Mouse (Mus musculus) hindbrain, postnatal 0 days (tissue): ENCODE results near the gene Cep78. TPM values are rescaled to one million over a fixed set of nuclear protein-coding genes. Genes with fewer than 3 reads are reported as not detected.

Source experiments
- ATAC-seq: fragments of 200-750 bp; cut with Nextera tagmentation; 2 replicates; pipeline ENCODE4 v1.8.0; 2017; ENCODE audit warnings: mild to moderate bottlenecking, moderate TSS enrichment, moderate library complexity
- DNase-seq: peaks from one replicate; pipeline ENCODE4 v3.0.0-alpha.2; 2015; ENCODE audit warnings: low spot score
- H3K27ac ChIP-seq: fragments of 300-500 bp; sonication (generic); 2 replicates; pipeline ENCODE4 v1.5.1; 2014; ENCODE audit warnings: mild to moderate bottlenecking
- H3K27me3 ChIP-seq: fragments of 300-500 bp; sonication (generic); 2 replicates; pipeline ENCODE4 v1.6.1; 2014; ENCODE audit warnings: low read length, mixed read lengths; ENCODE audit not compliant: insufficient read depth
- H3K36me3 ChIP-seq: fragments of 300-500 bp; sonication (generic); 2 replicates; pipeline ENCODE4 v1.6.1; 2014; ENCODE audit warnings: low read length, mixed read lengths; ENCODE audit not compliant: insufficient read depth
- H3K4me1 ChIP-seq: fragments of 300-500 bp; sonication (generic); 2 replicates; pipeline ENCODE4 v1.6.1; 2014; ENCODE audit warnings: antibody characterized with exemption, low read length, mixed read lengths; ENCODE audit not compliant: insufficient read depth
- H3K4me2 ChIP-seq: fragments of 300-500 bp; sonication (generic); 2 replicates; pipeline ENCODE4 v1.6.1; 2014; ENCODE audit warnings: low read depth, mild to moderate bottlenecking, low read length, moderate library complexity, mixed read lengths
- H3K4me3 ChIP-seq: fragments of 300-500 bp; sonication (generic); 2 replicates; pipeline ENCODE4 v1.5.1; 2014; ENCODE audit warnings: low read length
- H3K9ac ChIP-seq: fragments of 300-500 bp; sonication (generic); replicated peaks from 2 replicates; pipeline ENCODE4 v1.6.1; 2014; ENCODE audit warnings: mild to moderate bottlenecking, low read length, moderate library complexity, mixed read lengths
- H3K9me3 ChIP-seq: fragments of 300-500 bp; sonication (generic); 2 replicates; pipeline ENCODE4 v1.6.1; 2016; ENCODE audit warnings: low read length, mixed read lengths
- CTCF ChIP-seq: IDR thresholded peaks from 2 replicates; pipeline ENCODE4 v1.5.1; 2016; ENCODE audit warnings: antibody characterized with exemption, control low read depth, low read depth
- WGBS: fragments of 180-500 bp; shearing (Covaris S2); extraction: QIAGEN DNeasy Blood & Tissue Kit; methylation state at CpG from one replicate; pipeline ENCODE4 v1.1.7; 2014; 5-methylcytosine and 5-hydroxymethylcytosine counted together
- polyA plus RNA-seq: library from polyadenylated mRNA; unstranded; fragments of >200 nt; fragmentation: Nextera tagmentation; extraction: Ambion mirVana; gene quantifications from 2 replicates; pipeline ENCODE4 v1.2.1, GENCODE M21; 2015
- total RNA-seq: library from RNA; depleted of rRNA; stranded (reverse); fragments of >200 nt; gene quantifications from 2 replicates; pipeline ENCODE4 v1.2.3, GENCODE M21; 2014

Cep78 gene
- total and polyA plus RNA-seq, 2 experiments from 2014 or later: 20.9 to 28.0 TPM

- WGBS: 62% methylated on average over 10 of the region's 10 CpGs
- no peaks in the 10 kb centered on the region for H3K4me1 ChIP-seq
- no peak overlapping the region for H3K9ac ChIP-seq
- no peaks in the 10 kb centered on the region for H3K9me3 ChIP-seq
- H3K36me3 ChIP-seq: no peaks in the 10 kb centered on the region
- no peaks in the 10 kb centered on the region for H3K27me3 ChIP-seq
- H3K27ac ChIP-seq: no peak overlapping the region
- ATAC-seq: no peak; the same call in 1 of the 2 replicates
- peak; percentile 15 for DNase-seq
- no peak for TF ChIP-seq CTCF
- H3K4me3 ChIP-seq: no peak overlapping the region
- no peak overlapping the region for H3K4me2 ChIP-seq
These were observed 37.4 kb upstream of the Cep78 start for GRCm38 (mm10) chr19:16022178-16022577.

DNA sequence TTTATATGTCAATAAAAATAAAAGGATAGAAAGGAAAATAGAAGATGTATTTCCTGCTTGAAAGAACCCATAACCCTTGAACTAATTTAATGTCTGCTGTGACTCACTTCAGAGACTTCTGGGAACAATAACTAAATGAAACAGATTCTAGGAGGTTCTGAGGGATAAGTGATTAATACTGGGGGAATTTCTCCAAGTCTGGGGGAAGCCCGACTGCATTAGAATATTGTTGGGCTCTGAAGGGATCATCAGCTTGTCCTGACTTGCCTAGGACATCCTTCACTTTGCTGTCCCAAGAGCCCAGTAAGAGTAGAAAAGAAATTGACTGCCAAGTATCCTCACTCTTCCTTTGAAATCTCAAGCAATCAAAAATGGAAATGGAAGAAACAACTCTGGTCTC, 31.4 kb upstream of the Cep78 start:
- H3K4me3 ChIP-seq: no peak overlapping the region
- DNase-seq: no peak

GRCm38 (mm10) chr19:16015191-16015968, 30.6 kb upstream of the Cep78 start:
- Histone ChIP-seq H3K36me3 (no peaks in the 10 kb centered on the region), H3K9me3 (no peaks in the 10 kb centered on the region), H3K9ac (no peak overlapping the region), H3K27me3 (no peaks in the 10 kb centered on the region), H3K4me1 (no peaks in the 10 kb centered on the region), H3K27ac (no peak overlapping the region), H3K4me2 (no peak overlapping the region), H3K4me3 (no peak overlapping the region)
- ATAC-seq: no peak
- WGBS: 59% methylated on average over 10 of the region's 10 CpGs
- no peak for TF ChIP-seq CTCF
- DNase-seq: no peak

More for the DNA sequence above, 31.4 kb upstream of the Cep78 start:
- H3K4me1 ChIP-seq: no peaks in the 10 kb centered on the region
- 65% methylated on average over 1 of the region's 1 CpGs for WGBS
- H3K9me3 ChIP-seq: no peaks in the 10 kb centered on the region
- no peak overlapping the region for H3K4me2 ChIP-seq
- no peak for ATAC-seq
- H3K27me3 ChIP-seq: no peaks in the 10 kb centered on the region
- no peak overlapping the region for H3K27ac ChIP-seq
- no peaks in the 10 kb centered on the region for H3K36me3 ChIP-seq
- TF ChIP-seq CTCF: no peak
- no peak overlapping the region for H3K9ac ChIP-seq

- H3K27me3 ChIP-seq: no peaks in the 10 kb centered on the region
- no peaks in the 10 kb centered on the region for H3K36me3 ChIP-seq
- H3K4me2 ChIP-seq: no peak overlapping the region
- H3K9me3 ChIP-seq: no peaks in the 10 kb centered on the region
- H3K27ac ChIP-seq: no peak overlapping the region
- H3K4me3 ChIP-seq: no peak overlapping the region
- ATAC-seq: no peak
- no peak overlapping the region for H3K9ac ChIP-seq
- H3K4me1 ChIP-seq: no peaks in the 10 kb centered on the region
- no peak for DNase-seq
- TF ChIP-seq CTCF: no peak
- 50% methylated on average over 6 of the region's 6 CpGs for WGBS
These were observed 25.1 kb upstream of the Cep78 start for GRCm38 (mm10) chr19:16009746-16010337.

GRCm38 (mm10) chr19:16009111-16009510, 24.3 kb upstream of the Cep78 start:
- 81% methylated on average over 4 of the region's 4 CpGs for WGBS
- Histone ChIP-seq H3K4me1 (no peaks in the 10 kb centered on the region), H3K27me3 (no peaks in the 10 kb centered on the region), H3K9ac (no peak overlapping the region), H3K36me3 (no peaks in the 10 kb centered on the region), H3K9me3 (no peaks in the 10 kb centered on the region), H3K4me3 (no peak overlapping the region), H3K4me2 (no peak overlapping the region), H3K27ac (no peak overlapping the region)
- ATAC-seq: no peak
- TF ChIP-seq CTCF: no peak
- no peak for DNase-seq

GRCm38 (mm10) chr19:16007131-16007530, 22.3 kb upstream of the Cep78 start:
- H3K4me1 ChIP-seq: no peaks in the 10 kb centered on the region
- TF ChIP-seq CTCF: no peak
- H3K27ac ChIP-seq: no peak overlapping the region
- no peak overlapping the region for H3K9ac ChIP-seq
- 91% methylated on average over 8 of the region's 8 CpGs for WGBS
- no peaks in the 10 kb centered on the region for H3K9me3 ChIP-seq
- H3K27me3 ChIP-seq: no peaks in the 10 kb centered on the region
- no peak overlapping the region for H3K4me2 ChIP-seq
- ATAC-seq (no peak), DNase-seq (no peak)
- no peaks in the 10 kb centered on the region for H3K36me3 ChIP-seq
- H3K4me3 ChIP-seq: no peak overlapping the region

GRCm38 (mm10) chr19:15998157-15998556, 13.4 kb upstream of the Cep78 start:
- no peak overlapping the region for H3K4me2 ChIP-seq

More at GRCm38 (mm10) chr19:15998157-15998556, 13.4 kb upstream of the Cep78 start:
- ATAC-seq (peak; percentile 63; the same call in 1 of the 2 replicates), DNase-seq (peak; percentile 88)
- Histone ChIP-seq H3K4me3 (no peak overlapping the region), H3K36me3 (no peaks in the 10 kb centered on the region), H3K9me3 (no peaks in the 10 kb centered on the region), H3K27ac (no peak overlapping the region), H3K4me1 (no peaks in the 10 kb centered on the region), H3K27me3 (no peaks in the 10 kb centered on the region), H3K9ac (no peak overlapping the region)
- WGBS: 3% methylated on average over 3 of the region's 3 CpGs
- TF ChIP-seq CTCF: peak; percentile 92
